Mouse (Mus musculus): ENCODE results near the gene Dync1li1. TPM values are rescaled to one million over a fixed set of nuclear protein-coding genes. Genes with fewer than 3 reads are reported as not detected.

The Dync1li1 gene
- total and polyA plus RNA-seq, 3 experiments, result 35.2 to 40.0 TPM; not detected in 1

GRCm38 (mm10) chr9:114736442-114736841 lies 47.9 kb downstream of the Dync1li1 start:
- peaks cover 4 to 22% of the 10 kb centered on the region in 2 experiments for H3K4me1 ChIP-seq (ENCODE audit: control insufficient read depth in 1 of 2, insufficient read depth in 2 of 2, low read length in 2 of 2)
- H3K79me2 ChIP-seq (ENCODE audit: control insufficient read depth, insufficient read depth, low read length, poor library complexity), result peaks cover 22% of the 10 kb centered on the region
- no peak overlapping the region for H3K4me3 ChIP-seq (ENCODE audit: control insufficient read depth in 1 of 2, insufficient read depth in 1 of 2, low read depth in 2 of 2, low read length in 2 of 2)

GRCm38 (mm10) chr9:114740336-114740735 lies 51.7 kb downstream of the Dync1li1 start:
- Histone ChIP-seq H3K4me1 (ENCODE audit: control insufficient read depth in 1 of 2, insufficient read depth in 2 of 2, low read length in 2 of 2) (peaks cover 0 to 11% of the 10 kb centered on the region in 2 experiments; a peak in 3 of 4 replicates), H3K9me3 (replicated peaks; ENCODE audit: insufficient read depth, low read length) (no peaks in the 10 kb centered on the region), H3K4me3 (ENCODE audit: control insufficient read depth in 1 of 2, insufficient read depth in 1 of 2, low read depth in 2 of 2, low read length in 2 of 2) (no peak overlapping the region), H3K36me3 (ENCODE audit: control insufficient read depth in 1 of 2, insufficient read depth in 2 of 2, low read length in 2 of 2) (peaks cover 5 to 22% of the 10 kb centered on the region in 2 experiments), H3K27ac (ENCODE audit: control insufficient read depth, low read depth, low read length) (no peak overlapping the region), H3K79me2 (ENCODE audit: control insufficient read depth, insufficient read depth, low read length, poor library complexity) (no peaks in the 10 kb centered on the region), H3K9ac (ENCODE audit: control insufficient read depth, low read depth, low read length, poor library complexity, severe bottlenecking) (no peak overlapping the region), H3K27me3 (ENCODE audit: control insufficient read depth in 1 of 2, insufficient read depth in 2 of 2, low read length in 2 of 2) (no peaks in the 10 kb centered on the region)
- TF ChIP-seq TCF12 (IDR thresholded peaks at IDR 0.05; ENCODE audit: low read depth, low read length), result no peak
- no peak for TF ChIP-seq NRF1 (IDR thresholded peaks at IDR 0.05; ENCODE audit: insufficient read depth, low read depth, low read length, poor library complexity, severe bottlenecking)
- no peak for TF ChIP-seq POLR2AphosphoS2 (IDR thresholded peaks at IDR 0.05; ENCODE audit: low read length)
- TF ChIP-seq CTCF (IDR thresholded peaks at IDR 0.05 in 2 of 3, conservative IDR thresholded peaks at IDR 0.05 in 1 of 3; ENCODE audit: control insufficient read depth in 1 of 3, insufficient read depth in 1 of 3, low read depth in 2 of 3, low read length in 3 of 3, poor library complexity in 1 of 3, severe bottlenecking in 1 of 3), result no peak
- TF ChIP-seq SMC3 (IDR thresholded peaks at IDR 0.05; ENCODE audit: low read depth, low read length), result no peak
- no peak for TF ChIP-seq NELFE (IDR thresholded peaks at IDR 0.05; ENCODE audit: low read depth, low read length)
- no peak for TF ChIP-seq MAFK (IDR thresholded peaks at IDR 0.05; ENCODE audit: borderline replicate concordance, low read depth, low read length)
- no peak for TF ChIP-seq USF1 (IDR thresholded peaks at IDR 0.05; ENCODE audit: low read depth, low read length)
- no peak for TF ChIP-seq E2F4 (IDR thresholded peaks at IDR 0.05; ENCODE audit: borderline replicate concordance, low read depth, low read length)
- no peak for TF ChIP-seq EP300 (IDR thresholded peaks at IDR 0.05; ENCODE audit: low read depth in 1 of 2, low read length in 2 of 2)
- TF ChIP-seq POLR2AphosphoS5 (IDR thresholded peaks at IDR 0.05; ENCODE audit: borderline replicate concordance, low read depth, low read length), result no peak
- no peak for TF ChIP-seq GABPA (IDR thresholded peaks at IDR 0.05; ENCODE audit: low read depth, low read length)
- no peak for TF ChIP-seq ZKSCAN1 (IDR thresholded peaks at IDR 0.05; ENCODE audit: low read depth, low read length)
- no peak for DNase-seq (ENCODE audit: low read depth, low spot score)

More at GRCm38 (mm10) chr9:114736442-114736841, 47.9 kb downstream of the Dync1li1 start:
- peaks cover 3 to 31% of the 10 kb centered on the region in 2 experiments for H3K36me3 ChIP-seq (ENCODE audit: control insufficient read depth in 1 of 2, insufficient read depth in 2 of 2, low read length in 2 of 2)
- H3K27ac ChIP-seq (ENCODE audit: control insufficient read depth, low read depth, low read length), result no peak overlapping the region
- TF ChIP-seq ETS1 (IDR thresholded peaks at IDR 0.05; ENCODE audit: low read depth, low read length) (no peak), MAFK (IDR thresholded peaks at IDR 0.05; ENCODE audit: borderline replicate concordance, low read depth, low read length) (no peak), RAD21 (IDR thresholded peaks at IDR 0.05; ENCODE audit: low read depth, low read length) (no peak), SIN3A (IDR thresholded peaks at IDR 0.05; ENCODE audit: low read length) (no peak)
- H3K9me3 ChIP-seq (replicated peaks; ENCODE audit: insufficient read depth, low read length), result no peaks in the 10 kb centered on the region
- no peak overlapping the region for H3K9ac ChIP-seq (ENCODE audit: control insufficient read depth, low read depth, low read length, poor library complexity, severe bottlenecking)
- DNase-seq (ENCODE audit: low read depth, low spot score), result no peak
- H3K27me3 ChIP-seq (ENCODE audit: control insufficient read depth in 1 of 2, insufficient read depth in 2 of 2, low read length in 2 of 2), result no peaks in the 10 kb centered on the region

Measured in MEL (cell line).